Mouse (Mus musculus): ENCODE results near the gene Muc20. TPM values are rescaled to one million over a fixed set of nuclear protein-coding genes. Genes with fewer than 3 reads are reported as not detected.

Gene Muc20
- 0.39 and 0.40 TPM in 2 replicates for polyA plus RNA-seq (2012; rRNA removed)

GRCm38 (mm10) chr16:32797426-32797689 is at the start of gene Muc20:
Gene Muc20 (minus strand): TSS chr16:32797435.

GRCm38 (mm10) chr16:32810321-32810720 is 13.1 kb upstream of the Muc20 start, which contains the start of gene Smbd1:
Gene Smbd1 (minus strand): TSS chr16:32810477.

GRCm38 (mm10) chr16:32735586-32735985 is 61.6 kb downstream of the Muc20 start, which contains the start of gene Muc4:
Gene Muc4 (plus strand): TSS chr16:32735886.

Other genes starting within 250 kb of the Muc20 start
- 6.8 and 7.8 TPM in 2 replicates for gene Tfrc, start 188.5 kb downstream of the Muc20 start, polyA plus RNA-seq (2012; rRNA removed)
- gene Tnk2, start 153.6 kb downstream of the Muc20 start, polyA plus RNA-seq (2012; rRNA removed) = 185 and 246 TPM in 2 replicates
- gene Muc4, start 61.5 kb downstream of the Muc20 start, polyA plus RNA-seq (2012; rRNA removed) = 97.1 and 140 TPM in 2 replicates
- 3.9 and 4.8 TPM in 2 replicates for gene Smbd1, start 13.0 kb upstream of the Muc20 start, polyA plus RNA-seq (2012; rRNA removed)
- 5.0 and 5.7 TPM in 2 replicates for gene Fyttd1, start 80.1 kb upstream of the Muc20 start, polyA plus RNA-seq (2012; rRNA removed)
- gene Rubcn, start 80.3 kb upstream of the Muc20 start, polyA plus RNA-seq (2012; rRNA removed) = 26.4 and 28.5 TPM in 2 replicates
- gene Lrch3, start 116.7 kb upstream of the Muc20 start, polyA plus RNA-seq (2012; rRNA removed) = 13.3 and 13.8 TPM in 2 replicates